Mouse (Mus musculus): Measurements from ENCODE around the gene Vmn1r122. TPM values are rescaled to one million over a fixed set of nuclear protein-coding genes. Genes with fewer than 3 reads are reported as not detected.
"Not testable (repeated sequence)": the region's sequence is repeated elsewhere in the genome, so short reads cannot be mapped to it uniquely, and the experiment has no call there.

The Vmn1r122 gene
- polyA plus RNA-seq (2014; fragmentation: Nextera tagmentation; extraction: Ambion mirVana): not detected in 2 replicates

- DNase-seq (ENCODE audit: low spot score); ATAC-seq (ENCODE audit: low FRiP score); H3K27me3 ChIP-seq (ENCODE audit: control insufficient read depth, insufficient read depth, low read length); H3K4me2 ChIP-seq (replicated peaks; ENCODE audit: low read depth, low read length); H3K4me1 ChIP-seq (replicated peaks; ENCODE audit: control insufficient read depth, insufficient read depth, low read length); H3K4me3 ChIP-seq (ENCODE audit: low read depth, low read length); H3K27ac ChIP-seq (ENCODE audit: low read depth, low read length); H3K36me3 ChIP-seq (ENCODE audit: control insufficient read depth, insufficient read depth, low read length); H3K9ac ChIP-seq (ENCODE audit: low read depth, low read length); H3K9me3 ChIP-seq (ENCODE audit: control insufficient read depth, low read length): not testable (repeated sequence)
- 65% methylated on average over 2 of the region's 3 CpGs for WGBS
These were observed at the start of gene Vmn1r122 for GRCm38 (mm10) chr7:21134028-21134427. Gene Vmn1r122 (minus strand): TSS chr7:21134128.

GRCm38 (mm10) chr7:21161885-21162284 is 28.0 kb upstream of the Vmn1r122 start, which contains the start of gene Vmn1r123:
Gene Vmn1r123 (plus strand): TSS chr7:21162185.
- not testable (repeated sequence) for H3K27ac ChIP-seq (ENCODE audit: low read depth, low read length); H3K27me3 ChIP-seq (ENCODE audit: control insufficient read depth, insufficient read depth, low read length); H3K4me2 ChIP-seq (replicated peaks; ENCODE audit: low read depth, low read length); DNase-seq (ENCODE audit: low spot score); H3K9ac ChIP-seq (ENCODE audit: low read depth, low read length); ATAC-seq (ENCODE audit: low FRiP score); H3K36me3 ChIP-seq (ENCODE audit: control insufficient read depth, insufficient read depth, low read length); H3K9me3 ChIP-seq (ENCODE audit: control insufficient read depth, low read length); H3K4me3 ChIP-seq (ENCODE audit: low read depth, low read length); H3K4me1 ChIP-seq (replicated peaks; ENCODE audit: control insufficient read depth, insufficient read depth, low read length)
- WGBS: 80% methylated on average over 1 of the region's 3 CpGs

- H3K4me3 ChIP-seq (ENCODE audit: low read depth, low read length); H3K36me3 ChIP-seq (ENCODE audit: control insufficient read depth, insufficient read depth, low read length); H3K9me3 ChIP-seq (ENCODE audit: control insufficient read depth, low read length); H3K4me1 ChIP-seq (replicated peaks; ENCODE audit: control insufficient read depth, insufficient read depth, low read length); H3K4me2 ChIP-seq (replicated peaks; ENCODE audit: low read depth, low read length); H3K9ac ChIP-seq (ENCODE audit: low read depth, low read length); DNase-seq (ENCODE audit: low spot score); H3K27me3 ChIP-seq (ENCODE audit: control insufficient read depth, insufficient read depth, low read length); ATAC-seq (ENCODE audit: low FRiP score); H3K27ac ChIP-seq (ENCODE audit: low read depth, low read length): not testable (repeated sequence)
- WGBS: 79% methylated on average over 4 of the region's 5 CpGs
These were observed 35.5 kb downstream of the Vmn1r122 start, which contains the start of gene Vmn1r121 for GRCm38 (mm10) chr7:21098413-21098812. Gene Vmn1r121 (minus strand): TSS chr7:21098513.

Other genes with a start within 250 kb of the Vmn1r122 start
- gene Vmn1r118, start 221.8 kb downstream of the Vmn1r122 start, polyA plus RNA-seq (2014; fragmentation: Nextera tagmentation; extraction: Ambion mirVana): not detected in 2 replicates
- gene Vmn1r119, start 121.7 kb downstream of the Vmn1r122 start, polyA plus RNA-seq (2014; fragmentation: Nextera tagmentation; extraction: Ambion mirVana): not detected in 2 replicates
- not detected in 2 replicates for gene Vmn1r120, start 80.3 kb downstream of the Vmn1r122 start, polyA plus RNA-seq (2014; fragmentation: Nextera tagmentation; extraction: Ambion mirVana)
- gene Vmn1r121, start 35.6 kb downstream of the Vmn1r122 start, polyA plus RNA-seq (2014; fragmentation: Nextera tagmentation; extraction: Ambion mirVana): not detected in 2 replicates
- not detected in 2 replicates for gene Vmn1r123, start 28.1 kb upstream of the Vmn1r122 start, polyA plus RNA-seq (2014; fragmentation: Nextera tagmentation; extraction: Ambion mirVana)
- gene Gm5157, start 56.3 kb upstream of the Vmn1r122 start, polyA plus RNA-seq (2014; fragmentation: Nextera tagmentation; extraction: Ambion mirVana): not detected in 2 replicates
- gene Vmn1r124, start 126.5 kb upstream of the Vmn1r122 start, polyA plus RNA-seq (2014; fragmentation: Nextera tagmentation; extraction: Ambion mirVana): not detected in 2 replicates
- gene Vmn1r125, start 138.1 kb upstream of the Vmn1r122 start, polyA plus RNA-seq (2014; fragmentation: Nextera tagmentation; extraction: Ambion mirVana): not detected in 2 replicates
- gene Vmn1r126, start 167.3 kb upstream of the Vmn1r122 start, polyA plus RNA-seq (2014; fragmentation: Nextera tagmentation; extraction: Ambion mirVana): not detected in 2 replicates
- not detected in 2 replicates for gene Vmn1r127, start 185.7 kb upstream of the Vmn1r122 start, polyA plus RNA-seq (2014; fragmentation: Nextera tagmentation; extraction: Ambion mirVana)
- not detected in 2 replicates for gene Vmn1r128, start 215.2 kb upstream of the Vmn1r122 start, polyA plus RNA-seq (2014; fragmentation: Nextera tagmentation; extraction: Ambion mirVana)
- not detected in 2 replicates for gene Vmn1r129, start 227.2 kb upstream of the Vmn1r122 start, polyA plus RNA-seq (2014; fragmentation: Nextera tagmentation; extraction: Ambion mirVana)